Mouse (Mus musculus): ENCODE data around the gene Olfr272. TPM values are rescaled to one million over a fixed set of nuclear protein-coding genes. Genes with fewer than 3 reads are reported as not detected.

Gene Olfr272
- polyA plus RNA-seq (2015; fragmentation: Nextera tagmentation; extraction: Ambion mirVana): not detected in 2 replicates

GRCm38 (mm10) chr4:52919078-52919477 lies at the start of gene Olfr272:
Olfr272 (minus strand) TSS chr4:52919178.
- H3K27ac ChIP-seq (ENCODE audit: low read length): no peak within 1 kb of the TSS
- WGBS: 82% methylated on average over 2 of the region's 2 CpGs
- no peak within 1 kb of the TSS for H3K4me2 ChIP-seq (ENCODE audit: low read depth, low read length)
- ATAC-seq (ENCODE audit: insufficient read depth, low FRiP score): no peak
- no peaks in the 10 kb centered on the region for H3K9me3 ChIP-seq (replicated peaks; ENCODE audit: control insufficient read depth, low read length)
- H3K36me3 ChIP-seq (ENCODE audit: control insufficient read depth, insufficient read depth, low read length): no peaks in the 10 kb centered on the region
- H3K9ac ChIP-seq (ENCODE audit: low read length): no peak within 1 kb of the TSS
- H3K4me1 ChIP-seq (ENCODE audit: control insufficient read depth, insufficient read depth, low read length): no peaks in the 10 kb centered on the region
- H3K27me3 ChIP-seq (ENCODE audit: control insufficient read depth, insufficient read depth, low read length): no peaks in the 10 kb centered on the region
- H3K4me3 ChIP-seq (replicated peaks; ENCODE audit: low read length): no peak within 1 kb of the TSS

- no peaks in the 10 kb centered on the region for H3K27me3 ChIP-seq (ENCODE audit: control insufficient read depth, insufficient read depth, low read length)
- H3K4me1 ChIP-seq (ENCODE audit: control insufficient read depth, insufficient read depth, low read length): no peaks in the 10 kb centered on the region
- H3K9me3 ChIP-seq (replicated peaks; ENCODE audit: control insufficient read depth, low read length): no peaks in the 10 kb centered on the region
- no peak within 1 kb of the TSS for H3K9ac ChIP-seq (ENCODE audit: low read length)
- no peak within 1 kb of the TSS for H3K4me3 ChIP-seq (replicated peaks; ENCODE audit: low read length)
- no peak for ATAC-seq (ENCODE audit: insufficient read depth, low FRiP score)
- no peak within 1 kb of the TSS for H3K27ac ChIP-seq (ENCODE audit: low read length)
- H3K36me3 ChIP-seq (ENCODE audit: control insufficient read depth, insufficient read depth, low read length): no peaks in the 10 kb centered on the region
- H3K4me2 ChIP-seq (ENCODE audit: low read depth, low read length): no peak within 1 kb of the TSS
Measured at GRCm38 (mm10) chr4:52964247-52964646, 45.3 kb upstream of the Olfr272 start, which contains the start of gene Olfr270. Olfr270 (plus strand) TSS chr4:52964547.

GRCm38 (mm10) chr4:52958693-52959092 lies 39.7 kb upstream of the Olfr272 start:
- Histone ChIP-seq H3K9me3 (replicated peaks; ENCODE audit: control insufficient read depth, low read length) (no peaks in the 10 kb centered on the region), H3K9ac (ENCODE audit: low read length) (no peak overlapping the region), H3K36me3 (ENCODE audit: control insufficient read depth, insufficient read depth, low read length) (no peaks in the 10 kb centered on the region), H3K27ac (ENCODE audit: low read length) (no peak overlapping the region), H3K27me3 (ENCODE audit: control insufficient read depth, insufficient read depth, low read length) (no peaks in the 10 kb centered on the region), H3K4me2 (ENCODE audit: low read depth, low read length) (no peak overlapping the region), H3K4me1 (ENCODE audit: control insufficient read depth, insufficient read depth, low read length) (no peaks in the 10 kb centered on the region), H3K4me3 (replicated peaks; ENCODE audit: low read length) (no peak overlapping the region)
- 28% methylated on average over 4 of the region's 4 CpGs for WGBS
- no peak for ATAC-seq (ENCODE audit: insufficient read depth, low FRiP score)

GRCm38 (mm10) chr4:52949005-52949404 lies 30.0 kb upstream of the Olfr272 start:
- Histone ChIP-seq H3K27ac (ENCODE audit: low read length) (no peak overlapping the region), H3K9ac (ENCODE audit: low read length) (no peak overlapping the region), H3K9me3 (replicated peaks; ENCODE audit: control insufficient read depth, low read length) (no peaks in the 10 kb centered on the region), H3K27me3 (ENCODE audit: control insufficient read depth, insufficient read depth, low read length) (no peaks in the 10 kb centered on the region), H3K4me2 (ENCODE audit: low read depth, low read length) (no peak overlapping the region), H3K4me3 (replicated peaks; ENCODE audit: low read length) (no peak overlapping the region), H3K4me1 (ENCODE audit: control insufficient read depth, insufficient read depth, low read length) (no peaks in the 10 kb centered on the region), H3K36me3 (ENCODE audit: control insufficient read depth, insufficient read depth, low read length) (no peaks in the 10 kb centered on the region)
- no peak for ATAC-seq (ENCODE audit: insufficient read depth, low FRiP score)
- WGBS: 85% methylated on average over 2 of the region's 2 CpGs

- H3K4me1 ChIP-seq (ENCODE audit: control insufficient read depth, insufficient read depth, low read length): no peaks in the 10 kb centered on the region
- no peak overlapping the region for H3K4me2 ChIP-seq (ENCODE audit: low read depth, low read length)
- no peak overlapping the region for H3K9ac ChIP-seq (ENCODE audit: low read length)
- H3K9me3 ChIP-seq (replicated peaks; ENCODE audit: control insufficient read depth, low read length): no peaks in the 10 kb centered on the region
- no peak overlapping the region for H3K27ac ChIP-seq (ENCODE audit: low read length)
- H3K36me3 ChIP-seq (ENCODE audit: control insufficient read depth, insufficient read depth, low read length): no peaks in the 10 kb centered on the region
- no peak for ATAC-seq (ENCODE audit: insufficient read depth, low FRiP score)
- H3K4me3 ChIP-seq (replicated peaks; ENCODE audit: low read length): no peak overlapping the region
- H3K27me3 ChIP-seq (ENCODE audit: control insufficient read depth, insufficient read depth, low read length): no peaks in the 10 kb centered on the region
Measured at GRCm38 (mm10) chr4:52946665-52947064, 27.7 kb upstream of the Olfr272 start.

GRCm38 (mm10) chr4:52930480-52930879 lies 11.5 kb upstream of the Olfr272 start:
- Histone ChIP-seq H3K9ac (ENCODE audit: low read length) (no peak overlapping the region), H3K4me1 (ENCODE audit: control insufficient read depth, insufficient read depth, low read length) (no peaks in the 10 kb centered on the region), H3K4me2 (ENCODE audit: low read depth, low read length) (no peak overlapping the region), H3K4me3 (replicated peaks; ENCODE audit: low read length) (no peak overlapping the region), H3K27me3 (ENCODE audit: control insufficient read depth, insufficient read depth, low read length) (no peaks in the 10 kb centered on the region), H3K36me3 (ENCODE audit: control insufficient read depth, insufficient read depth, low read length) (no peaks in the 10 kb centered on the region), H3K27ac (ENCODE audit: low read length) (no peak overlapping the region), H3K9me3 (replicated peaks; ENCODE audit: control insufficient read depth, low read length) (no peaks in the 10 kb centered on the region)
- ATAC-seq (ENCODE audit: insufficient read depth, low FRiP score): no peak
- WGBS: 88% methylated on average over 4 of the region's 4 CpGs

GRCm38 (mm10) chr4:52917311-52917688 lies 1.7 kb downstream of the Olfr272 start:
- Histone ChIP-seq H3K36me3 (ENCODE audit: control insufficient read depth, insufficient read depth, low read length) (no peaks in the 10 kb centered on the region), H3K4me1 (ENCODE audit: control insufficient read depth, insufficient read depth, low read length) (no peaks in the 10 kb centered on the region), H3K4me3 (replicated peaks; ENCODE audit: low read length) (no peak overlapping the region), H3K27me3 (ENCODE audit: control insufficient read depth, insufficient read depth, low read length) (no peaks in the 10 kb centered on the region), H3K27ac (ENCODE audit: low read length) (no peak overlapping the region), H3K9ac (ENCODE audit: low read length) (no peak overlapping the region), H3K9me3 (replicated peaks; ENCODE audit: control insufficient read depth, low read length) (no peaks in the 10 kb centered on the region), H3K4me2 (ENCODE audit: low read depth, low read length) (no peak overlapping the region)
- ATAC-seq (ENCODE audit: insufficient read depth, low FRiP score): no peak
- 83% methylated on average over 2 of the region's 2 CpGs for WGBS

- Histone ChIP-seq H3K4me1 (ENCODE audit: control insufficient read depth, insufficient read depth, low read length) (no peaks in the 10 kb centered on the region), H3K9ac (ENCODE audit: low read length) (no peak overlapping the region), H3K9me3 (replicated peaks; ENCODE audit: control insufficient read depth, low read length) (no peaks in the 10 kb centered on the region), H3K4me3 (replicated peaks; ENCODE audit: low read length) (no peak overlapping the region), H3K27ac (ENCODE audit: low read length) (no peak overlapping the region), H3K4me2 (ENCODE audit: low read depth, low read length) (no peak overlapping the region), H3K36me3 (ENCODE audit: control insufficient read depth, insufficient read depth, low read length) (no peaks in the 10 kb centered on the region), H3K27me3 (ENCODE audit: control insufficient read depth, insufficient read depth, low read length) (no peaks in the 10 kb centered on the region)
- ATAC-seq (ENCODE audit: insufficient read depth, low FRiP score): no peak
- 65% methylated on average over 6 of the region's 6 CpGs for WGBS
Measured at GRCm38 (mm10) chr4:52916659-52917310, 2.2 kb downstream of the Olfr272 start.

DNA sequence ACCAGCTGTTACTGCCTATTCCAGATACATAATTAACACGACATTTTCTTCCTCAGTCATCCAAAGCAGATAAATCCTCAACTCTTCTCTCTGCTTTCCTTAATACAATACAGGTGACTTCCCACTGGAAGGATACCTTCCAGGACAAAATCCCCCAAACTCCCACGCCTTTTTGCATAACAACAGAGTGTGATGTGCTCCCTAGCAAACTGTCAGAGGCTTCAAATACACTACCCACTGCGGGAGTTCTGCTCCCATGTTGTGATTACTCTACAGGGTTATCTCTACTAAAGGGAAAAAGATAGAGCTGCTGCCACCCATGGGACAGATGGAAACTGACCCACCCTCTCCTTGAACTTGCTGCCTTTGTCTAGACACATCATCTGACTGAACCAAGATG lies 6.6 kb downstream of the Olfr272 start:
- no peaks in the 10 kb centered on the region for H3K36me3 ChIP-seq (ENCODE audit: control insufficient read depth, insufficient read depth, low read length)
- no peak for ATAC-seq (ENCODE audit: insufficient read depth, low FRiP score)
- H3K9me3 ChIP-seq (replicated peaks; ENCODE audit: control insufficient read depth, low read length): no peaks in the 10 kb centered on the region
- H3K9ac ChIP-seq (ENCODE audit: low read length): no peak overlapping the region
- H3K27me3 ChIP-seq (ENCODE audit: control insufficient read depth, insufficient read depth, low read length): no peaks in the 10 kb centered on the region
- no peak overlapping the region for H3K4me3 ChIP-seq (replicated peaks; ENCODE audit: low read length)
- WGBS: 39% methylated on average over 3 of the region's 3 CpGs
- H3K4me1 ChIP-seq (ENCODE audit: control insufficient read depth, insufficient read depth, low read length): no peaks in the 10 kb centered on the region
- no peak overlapping the region for H3K27ac ChIP-seq (ENCODE audit: low read length)
- H3K4me2 ChIP-seq (ENCODE audit: low read depth, low read length): no peak overlapping the region
